Mouse (Mus musculus) E14TG2a.4 (cell line): ENCODE results near the gene Fzd10.

Source experiments
- CTCF ChIP-seq: conservative IDR thresholded peaks from 2 replicates; pipeline ENCODE4 v1.5.1; 2014; ENCODE audit warnings: low read length
- NANOG ChIP-seq: IDR thresholded peaks from 2 replicates; pipeline ENCODE4 v1.6.1; 2014; ENCODE audit warnings: borderline replicate concordance, low read length, mixed read lengths

DNA sequence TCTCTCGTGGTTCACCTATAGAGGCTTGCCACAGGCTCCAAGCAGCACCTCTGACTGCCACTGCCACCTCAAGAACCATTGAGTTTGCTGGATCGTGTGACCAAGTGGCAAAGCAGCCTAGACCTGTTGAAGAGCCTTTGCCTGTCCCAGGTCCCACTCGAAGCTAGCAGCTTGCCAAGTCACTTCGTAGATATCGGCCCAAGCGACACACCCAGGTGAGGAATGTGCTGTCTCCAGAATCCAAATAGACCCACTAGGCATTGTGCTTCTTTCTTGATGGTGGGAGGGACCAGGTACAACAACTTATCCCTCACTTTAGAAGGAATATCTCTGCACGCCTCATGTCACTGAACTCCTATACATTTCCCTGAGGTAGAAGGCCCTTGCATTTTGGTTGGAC is 8.4 kb downstream of the Fzd10 start:
- TF ChIP-seq CTCF: no peak
- no peak for TF ChIP-seq NANOG
